Mouse (Mus musculus) C2C12 (cell line): ENCODE results near the gene St3gal4. TPM values are rescaled to one million over a fixed set of nuclear protein-coding genes. Genes with fewer than 3 reads are reported as not detected.

Source experiments
- H3K27me3 ChIP-seq: one replicate; pipeline ENCODE4 v1.6.1; 2011; ENCODE audit not compliant: control insufficient read depth, insufficient read depth, insufficient read length
- H3K36me3 ChIP-seq: one replicate; pipeline ENCODE4 v1.6.1; 2011; ENCODE audit not compliant: control insufficient read depth, insufficient read depth
- H3K4me3 ChIP-seq: one replicate; pipeline ENCODE4 v1.5.1; 2011; ENCODE audit warnings: mild to moderate bottlenecking, control low read depth; ENCODE audit not compliant: poor library complexity, insufficient read depth, severe bottlenecking
- H3K79me2 ChIP-seq: one replicate; pipeline ENCODE4 v1.6.1; 2011; ENCODE audit not compliant: control insufficient read depth, insufficient read depth
- H3K79me3 ChIP-seq: one replicate; pipeline ENCODE4 v1.6.1; 2011; ENCODE audit warnings: low read depth, control low read depth
- H3ac ChIP-seq: one replicate; pipeline ENCODE3; 2011; ENCODE audit warnings: low read depth; ENCODE audit not compliant: control insufficient read depth, insufficient read length
- CEBPB ChIP-seq: IDR thresholded peaks from one replicate; pipeline ENCODE4 v1.6.1; 2011; ENCODE audit warnings: low read depth, mild to moderate bottlenecking, control low read depth, moderate library complexity
- CTCF ChIP-seq: IDR thresholded peaks from one replicate; pipeline ENCODE4 v1.5.1; 2011; ENCODE audit not compliant: control insufficient read depth, insufficient read depth, insufficient read length
- FOSL1 ChIP-seq: IDR thresholded peaks from one replicate; pipeline ENCODE4 v1.8.0; 2011; ENCODE audit warnings: mild to moderate bottlenecking, low read length; ENCODE audit not compliant: poor library complexity, insufficient read depth, severe bottlenecking
- MAX ChIP-seq: IDR thresholded peaks from one replicate; pipeline ENCODE4 v1.6.1; 2011; ENCODE audit warnings: mild to moderate bottlenecking, control low read depth
- MYOD1 ChIP-seq: IDR thresholded peaks from one replicate; pipeline ENCODE4 v1.6.1; 2011; ENCODE audit warnings: low read depth; ENCODE audit not compliant: control insufficient read depth, insufficient read length
- MYOG ChIP-seq: IDR thresholded peaks from one replicate; pipeline ENCODE4 v1.6.1; 2011; ENCODE audit not compliant: control insufficient read depth, insufficient read length; ENCODE audit errors: extremely low read depth
- USF1 ChIP-seq: IDR thresholded peaks from one replicate; pipeline ENCODE4 v1.6.1; 2011; ENCODE audit warnings: low read depth, mild to moderate bottlenecking, control low read depth, moderate library complexity
- polyA plus RNA-seq: library from polyadenylated mRNA; unstranded; fragments of >200 nt; fragmentation: generic; extraction: Trizol; gene quantifications from one replicate; pipeline ENCODE4 v1.2.1, GENCODE M21; 2012; ENCODE audit warnings: missing spikeins

St3gal4 gene
- polyA plus RNA-seq, 1 experiment, result 31.1 TPM

DNA sequence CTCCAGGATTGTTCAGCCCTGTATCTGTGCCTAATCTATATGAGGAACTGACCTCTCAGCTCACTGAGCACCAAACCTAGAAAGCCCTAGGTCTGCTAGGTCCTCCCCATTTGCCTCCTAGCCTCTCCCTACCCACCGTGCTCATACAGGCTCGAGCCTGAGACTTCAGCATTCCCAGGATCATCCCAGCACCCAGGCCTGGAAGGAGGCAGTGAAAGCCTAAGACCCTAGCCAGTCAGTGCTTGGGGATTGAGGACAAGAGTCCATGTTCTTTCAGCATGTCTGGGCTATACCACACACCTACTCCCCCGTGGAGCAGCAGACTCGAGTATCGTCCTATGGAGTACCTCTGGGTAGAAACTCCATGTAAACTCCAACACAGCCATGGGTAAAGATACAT, 11.7 kb downstream of the St3gal4 start:
- Histone ChIP-seq H3K27me3 (no peaks in the 10 kb centered on the region), H3K79me2 (peaks cover 93% of the 10 kb centered on the region), H3ac (no peak overlapping the region), H3K4me3 (no peak overlapping the region), H3K36me3 (peaks cover 13% of the 10 kb centered on the region), H3K79me3 (peaks cover 56% of the 10 kb centered on the region)
- TF ChIP-seq MAX (no peak), CEBPB (no peak), FOSL1 (no peak), MYOG (no peak), USF1 (no peak), CTCF (no peak), MYOD1 (no peak)

DNA sequence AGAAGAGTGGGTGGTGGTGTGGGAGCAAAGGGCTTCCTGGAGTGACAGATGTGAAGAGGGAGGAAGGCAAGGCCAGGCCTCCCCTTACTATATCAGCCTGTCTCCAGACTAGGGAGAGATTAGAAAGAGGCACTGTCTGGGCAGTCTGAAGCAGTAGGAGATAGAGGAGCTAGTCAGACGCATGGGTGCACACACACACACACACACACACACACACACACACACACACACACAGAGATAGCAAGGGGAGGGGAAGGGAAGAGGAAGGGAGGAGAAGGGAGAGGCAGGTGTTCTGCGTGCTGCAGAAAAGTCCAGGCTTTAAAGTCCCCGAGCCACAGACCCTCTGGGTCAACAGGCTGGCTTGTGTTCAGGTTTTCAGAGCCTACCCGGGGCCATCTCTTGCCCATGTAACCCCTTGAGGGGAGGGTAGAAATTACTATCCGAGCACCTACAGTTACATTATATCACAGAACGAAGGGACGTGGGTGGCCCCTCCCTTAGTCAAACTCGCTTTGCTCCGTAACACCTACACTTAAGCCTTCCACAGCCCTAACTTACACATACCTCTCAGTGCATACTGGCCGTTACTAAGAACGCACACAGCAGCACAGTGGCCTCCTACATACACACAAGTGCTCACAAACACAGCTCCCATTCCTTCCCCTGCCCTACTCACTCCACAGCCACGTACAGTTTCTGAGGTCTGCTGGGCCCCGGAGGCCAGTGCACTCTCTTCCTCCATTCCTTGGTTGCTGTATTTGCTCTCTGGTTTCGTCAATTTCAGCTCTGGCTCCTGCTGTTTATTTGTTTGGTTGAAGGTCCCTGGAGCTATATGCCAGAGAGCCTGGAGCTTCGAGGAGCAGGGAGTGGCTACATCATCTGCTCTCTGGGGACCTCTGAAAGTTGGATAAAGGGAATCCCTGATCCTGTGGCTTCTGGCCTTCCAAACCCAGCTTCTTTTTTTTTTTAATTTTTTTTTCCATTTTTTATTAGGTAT, 12.9 kb downstream of the St3gal4 start:
- Histone ChIP-seq H3K36me3 (peaks cover 10% of the 10 kb centered on the region), H3K4me3 (no peak overlapping the region), H3K79me2 (peaks cover 93% of the 10 kb centered on the region), H3ac (no peak overlapping the region), H3K79me3 (peaks cover 50% of the 10 kb centered on the region), H3K27me3 (no peaks in the 10 kb centered on the region)
- TF ChIP-seq FOSL1 (no peak), CTCF (no peak), MAX (no peak), MYOD1 (no peak), CEBPB (no peak), USF1 (no peak), MYOG (no peak)

DNA sequence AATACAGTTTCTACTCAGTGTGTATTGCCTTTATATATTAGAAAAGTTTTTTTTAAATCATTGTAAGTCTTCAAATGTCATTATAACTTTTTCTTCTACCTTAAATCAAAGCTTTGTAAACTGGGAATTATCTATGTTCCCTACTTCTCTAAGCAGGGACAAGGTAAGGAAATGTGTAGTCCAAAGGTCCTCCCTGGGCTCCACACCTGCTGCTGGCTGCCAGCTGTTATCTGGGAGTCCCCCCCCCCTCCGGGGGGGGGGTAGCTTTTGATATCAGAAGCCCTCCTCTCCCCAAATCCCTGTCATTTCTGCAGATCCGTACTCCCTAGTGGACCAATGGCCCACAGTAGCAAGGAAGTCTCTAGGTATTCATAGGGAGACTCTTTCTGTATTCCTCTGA, 13.6 kb downstream of the St3gal4 start:
- Histone ChIP-seq H3ac (no peak overlapping the region), H3K79me3 (peaks cover 49% of the 10 kb centered on the region), H3K27me3 (no peaks in the 10 kb centered on the region), H3K4me3 (no peak overlapping the region), H3K36me3 (peaks cover 10% of the 10 kb centered on the region), H3K79me2 (peaks cover 93% of the 10 kb centered on the region)
- TF ChIP-seq USF1, result no peak

DNA sequence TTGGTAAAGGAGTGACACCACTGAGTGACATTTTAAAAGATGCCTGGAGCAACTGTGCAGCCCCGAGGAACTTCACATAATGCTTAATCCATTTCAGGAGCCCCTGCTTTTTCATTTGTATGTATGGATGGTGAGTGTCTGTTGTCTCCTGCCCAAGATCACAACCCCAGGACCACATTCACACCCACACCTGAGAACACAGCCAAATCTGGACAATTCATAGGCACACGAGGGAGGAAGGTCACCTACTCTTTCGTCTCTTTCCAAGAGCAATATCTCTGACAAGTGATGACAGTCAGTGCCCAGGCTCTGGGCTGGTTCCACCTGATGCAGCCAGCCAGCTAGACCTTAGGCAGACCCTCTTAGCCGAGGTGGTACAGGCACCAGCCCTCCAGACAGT, 14.4 kb downstream of the St3gal4 start:
- Histone ChIP-seq H3K36me3 (peaks cover 10% of the 10 kb centered on the region), H3K27me3 (no peaks in the 10 kb centered on the region), H3K79me2 (peaks cover 92% of the 10 kb centered on the region), H3ac (no peak overlapping the region), H3K79me3 (peaks cover 44% of the 10 kb centered on the region), H3K4me3 (no peak overlapping the region)
- TF ChIP-seq USF1 (no peak), CTCF (no peak), CEBPB (no peak), MYOG (no peak), FOSL1 (no peak), MYOD1 (no peak), MAX (no peak)

DNA sequence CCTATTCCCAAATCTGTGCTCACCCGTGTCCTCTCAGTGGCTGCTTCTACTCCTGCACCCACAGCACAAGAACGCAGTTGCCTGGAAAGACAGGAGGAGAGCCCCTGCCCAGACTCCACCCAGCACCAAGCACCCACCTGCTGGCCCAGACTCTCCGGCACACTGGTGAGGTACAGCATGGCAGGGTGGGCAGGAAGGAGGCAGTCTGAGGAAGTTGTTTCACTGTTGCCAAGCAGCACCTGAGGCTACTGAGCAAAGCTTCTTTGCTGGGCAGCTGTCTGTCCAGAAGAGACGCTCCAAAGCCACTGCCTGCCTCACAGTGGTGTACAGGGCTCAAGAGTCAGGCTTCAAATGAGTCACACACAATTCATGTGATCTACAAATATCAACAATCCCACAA, 20.3 kb downstream of the St3gal4 start:
- Histone ChIP-seq H3K79me3 (peaks cover 41% of the 10 kb centered on the region), H3K36me3 (peaks cover 9% of the 10 kb centered on the region), H3K79me2 (peaks cover 93% of the 10 kb centered on the region), H3K4me3 (peak overlapping the region; percentile 6), H3K27me3 (no peaks in the 10 kb centered on the region), H3ac (no peak overlapping the region)
- TF ChIP-seq CEBPB (no peak), MYOD1 (peak; percentile 29)

DNA sequence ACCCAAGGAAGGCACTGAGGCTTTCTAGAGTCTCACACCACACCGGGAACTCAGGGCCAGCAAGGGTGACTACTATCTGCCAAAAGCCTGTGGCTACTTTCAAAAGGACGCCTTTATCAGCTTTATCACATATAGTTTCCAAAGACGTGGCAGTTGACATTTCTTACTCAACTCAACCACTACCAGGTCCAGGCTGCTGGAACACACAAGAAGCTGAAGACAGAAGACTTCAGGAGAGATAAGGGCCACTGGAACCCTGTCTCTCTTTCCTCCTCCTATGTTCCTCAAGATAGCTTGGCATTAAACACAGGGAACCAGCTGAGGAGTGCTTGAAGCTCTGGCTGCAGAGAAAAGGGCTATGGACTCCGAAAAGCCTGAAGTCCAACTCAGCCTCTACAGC, 21.2 kb downstream of the St3gal4 start:
- no peak overlapping the region for H3ac ChIP-seq
- no peaks in the 10 kb centered on the region for H3K27me3 ChIP-seq
- H3K79me3 ChIP-seq, result peaks cover 41% of the 10 kb centered on the region
- peaks cover under 1% of the 10 kb centered on the region for H3K36me3 ChIP-seq
- TF ChIP-seq CTCF (no peak), MAX (no peak), CEBPB (no peak), FOSL1 (no peak), MYOG (no peak), MYOD1 (no peak), USF1 (no peak)
- peaks cover 85% of the 10 kb centered on the region for H3K79me2 ChIP-seq
- no peak overlapping the region for H3K4me3 ChIP-seq
